Mouse (Mus musculus) G1E (cell line): ENCODE measurements around the gene Gm21964. TPM values are rescaled to one million over a fixed set of nuclear protein-coding genes. Genes with fewer than 3 reads are reported as not detected.

Experiments used
- ATAC-seq: 2 replicates; pipeline ENCODE4 v1.8.0; 2016; ENCODE audit warnings: mild to moderate bottlenecking; ENCODE audit not compliant: insufficient number of reproducible peaks, poor library complexity, low FRiP score, severe bottlenecking; ENCODE audit errors: extremely low read depth
- DNase-seq: peaks from one replicate; pipeline ENCODE4 v3.0.0; 2012; ENCODE audit warnings: low spot score
- H3K27me3 ChIP-seq: 2 replicates; pipeline ENCODE4 v1.6.1; 2012; ENCODE audit warnings: mild to moderate bottlenecking, low read length, inconsistent platforms; ENCODE audit not compliant: insufficient read depth
- H3K36me3 ChIP-seq: replicated peaks from 2 replicates; pipeline ENCODE3; 2012; ENCODE audit warnings: mild to moderate bottlenecking, inconsistent platforms
- H3K4me1 ChIP-seq: 2 replicates; pipeline ENCODE4 v1.6.1; 2012; ENCODE audit warnings: low read depth, low read length, inconsistent platforms, mixed read lengths; ENCODE audit not compliant: insufficient read depth
- H3K4me3 ChIP-seq: 2 replicates; pipeline ENCODE4 v1.5.1; 2012; ENCODE audit warnings: low read depth, mild to moderate bottlenecking, inconsistent platforms, low read length, moderate library complexity, mixed read lengths
- H3K9me3 ChIP-seq: replicated peaks from 2 replicates; pipeline ENCODE4 v1.6.1; 2012; ENCODE audit warnings: inconsistent platforms
- CTCF ChIP-seq: IDR thresholded peaks from 2 replicates; pipeline ENCODE4 v1.5.1; 2012; ENCODE audit warnings: low read depth, low read length, inconsistent platforms, mixed read lengths
- GATA1 ChIP-seq: IDR thresholded peaks from 2 replicates; pipeline ENCODE4 v1.6.1; 2012; ENCODE audit warnings: borderline replicate concordance, low read length, inconsistent platforms, mixed read lengths
- GATA2 ChIP-seq: IDR thresholded peaks from 2 replicates; pipeline ENCODE4 v1.6.1; 2012; ENCODE audit warnings: low read depth, low read length, inconsistent platforms, borderline replicate concordance
- POLR2AphosphoS5 ChIP-seq: IDR thresholded peaks from 2 replicates; pipeline ENCODE4 v1.6.1; 2012; ENCODE audit warnings: low read depth, low read length, inconsistent platforms; ENCODE audit not compliant: insufficient replicate concordance
- TAL1 ChIP-seq: conservative IDR thresholded peaks from 2 replicates; pipeline ENCODE4 v1.6.1; 2012; ENCODE audit warnings: low read depth, low read length, inconsistent platforms, mixed read lengths
- polyA plus RNA-seq: library from polyadenylated mRNA; stranded (reverse); fragments of >175 nt; gene quantifications from 2 replicates; pipeline ENCODE4 v1.2.3, GENCODE M21; 2012
- total RNA-seq, 2 experiments: library from RNA; stranded (forward) in 1 of 2; stranded (reverse) in 1 of 2; fragments of 200-1000 nt in 1 of 2; fragments of >200 nt in 1 of 2; fragmentation: Nextera tagmentation in 1 of 2; gene quantifications; 2 replicates each; pipeline ENCODE4 v1.2.3; 2014 to 2017

Gm21964 gene
- total and polyA plus RNA-seq, 3 experiments = not detected

- Histone ChIP-seq H3K36me3 (no peaks in the 10 kb centered on the region), H3K4me1 (no peaks in the 10 kb centered on the region), H3K9me3 (peaks cover 15% of the 10 kb centered on the region), H3K4me3 (no peak overlapping the region), H3K27me3 (no peaks in the 10 kb centered on the region)
- no peak for DNase-seq
- no peak for TF ChIP-seq TAL1
- TF ChIP-seq GATA1 = no peak
- no peak for TF ChIP-seq POLR2AphosphoS5
- no peak for TF ChIP-seq GATA2
- no peak; the same call in 1 of the 2 replicates for TF ChIP-seq CTCF
- no peak for ATAC-seq
Measured at GRCm38 (mm10) chr8:110071600-110071999, 29.4 kb upstream of the Gm21964 start.

- Histone ChIP-seq H3K36me3 (no peaks in the 10 kb centered on the region), H3K4me1 (no peaks in the 10 kb centered on the region), H3K4me3 (no peak overlapping the region), H3K9me3 (peaks cover 15% of the 10 kb centered on the region), H3K27me3 (no peaks in the 10 kb centered on the region)
- ATAC-seq (no peak), DNase-seq (no peak)
- TF ChIP-seq POLR2AphosphoS5 (no peak), GATA1 (no peak)
Measured at GRCm38 (mm10) chr8:110074496-110074895, 26.5 kb upstream of the Gm21964 start.

GRCm38 (mm10) chr8:110079282-110080221 is 21.5 kb upstream of the Gm21964 start, which contains the start of gene Zfp612:
Zfp612 (plus strand) TSS chr8:110079746.
- ATAC-seq (no peak), DNase-seq (no peak)
- H3K4me3 ChIP-seq = peak within 1 kb of the TSS; percentile 6; the same call in 1 of the 2 replicates

GRCm38 (mm10) chr8:110082416-110083105 is 18.4 kb upstream of the Gm21964 start:
- Histone ChIP-seq H3K4me3 (no peak overlapping the region), H3K36me3 (no peaks in the 10 kb centered on the region), H3K27me3 (no peaks in the 10 kb centered on the region; the same call in 1 of the 2 replicates), H3K4me1 (no peaks in the 10 kb centered on the region), H3K9me3 (peaks cover 47% of the 10 kb centered on the region)
- TF ChIP-seq TAL1 (no peak), POLR2AphosphoS5 (no peak), GATA2 (no peak), CTCF (no peak), GATA1 (no peak)
- DNase-seq = no peak
- ATAC-seq = no peak

More at GRCm38 (mm10) chr8:110079282-110080221, 21.5 kb upstream of the Gm21964 start, which contains the start of gene Zfp612:
- Histone ChIP-seq H3K36me3 (no peaks in the 10 kb centered on the region), H3K27me3 (no peaks in the 10 kb centered on the region; the same call in 1 of the 2 replicates), H3K4me1 (no peaks in the 10 kb centered on the region), H3K9me3 (peaks cover 44% of the 10 kb centered on the region)
- TF ChIP-seq TAL1 = no peak
- no peak for TF ChIP-seq GATA1
- no peak for TF ChIP-seq GATA2
- TF ChIP-seq POLR2AphosphoS5 = no peak
- TF ChIP-seq CTCF = no peak

GRCm38 (mm10) chr8:110091869-110092268 is 9.1 kb upstream of the Gm21964 start:
- no peak for DNase-seq
- Histone ChIP-seq H3K4me3 (no peak overlapping the region), H3K9me3 (peaks cover 41% of the 10 kb centered on the region), H3K27me3 (no peaks in the 10 kb centered on the region), H3K36me3 (no peaks in the 10 kb centered on the region), H3K4me1 (no peaks in the 10 kb centered on the region)
- no peak for ATAC-seq
- TF ChIP-seq TAL1 (no peak), GATA2 (no peak), CTCF (no peak), POLR2AphosphoS5 (no peak), GATA1 (no peak)

- no peak for DNase-seq
- Histone ChIP-seq H3K4me1 (no peaks in the 10 kb centered on the region), H3K4me3 (no peak overlapping the region), H3K9me3 (peaks cover 68% of the 10 kb centered on the region), H3K36me3 (no peaks in the 10 kb centered on the region), H3K27me3 (no peaks in the 10 kb centered on the region)
- no peak for TF ChIP-seq GATA1
- TF ChIP-seq POLR2AphosphoS5 = no peak
- no peak for TF ChIP-seq TAL1
- TF ChIP-seq CTCF = no peak
- no peak for TF ChIP-seq GATA2
- ATAC-seq = no peak
Measured at GRCm38 (mm10) chr8:110101676-110102075, 669 bp downstream of the Gm21964 start.
